Mouse (Mus musculus): ENCODE measurements around the gene Gm20850.
"Not testable (repeated sequence)": the region's sequence is repeated elsewhere in the genome, so short reads cannot be mapped to it uniquely, and the experiment has no call there.

Gene Gm20850

DNA sequence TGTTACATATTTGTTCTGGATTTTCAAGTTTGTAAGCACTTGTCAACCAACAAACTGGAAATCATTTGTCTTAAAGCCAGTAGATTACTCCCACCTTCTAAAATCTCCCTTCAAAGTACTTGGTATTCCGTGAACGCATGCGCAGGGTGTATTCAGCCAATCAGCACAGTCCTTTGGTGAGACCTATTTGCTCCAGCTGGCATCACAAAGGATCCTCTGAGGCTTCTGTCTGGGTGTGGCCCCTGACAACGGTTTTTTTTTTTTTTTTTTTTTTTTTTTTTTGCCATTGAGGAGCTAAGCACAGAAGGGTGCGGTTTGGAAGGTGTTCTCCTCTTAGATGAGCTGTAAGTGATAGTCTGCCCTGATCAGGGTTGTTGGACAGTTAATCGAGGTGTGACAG is at the start of gene Gm20850:
Gene Gm20850 (plus strand): TSS at position 301 of the 400 bp plus-strand sequence.
- not testable (repeated sequence) for DNase-seq

All from cerebellum, adult 11-12 months (tissue).